Mouse (Mus musculus) left cerebral cortex, adult 2 months (tissue): ENCODE measurements at regions not wholly inside any gene's neighbourhood (a gene's known extent, or its start where the extent isn't known, plus 50 kb on each side); places are given as distances from the start of the nearest gene placed in this dataset.

Experiments used
- DNase-seq, 2 experiments: peaks; one replicate each; pipeline ENCODE4 v3.0.0; 2021 to 2022; ENCODE audit warnings: low spot score in 2 of 2, mixed read lengths in 1 of 2; ENCODE audit errors: extremely low spot score in 1 of 2
- H3K27ac ChIP-seq: fragments of 200-600 bp; 2 replicates; pipeline ENCODE4 v1.8.1; 2022
- H3K4me3 ChIP-seq: fragments of 200-600 bp; 2 replicates; pipeline ENCODE4 v1.8.1; 2022
- CTCF ChIP-seq: fragments of 200-600 bp; IDR thresholded peaks from 2 replicates; pipeline ENCODE4 v1.8.1; 2022; ENCODE audit warnings: antibody characterized with exemption, mild to moderate bottlenecking, moderate library complexity
- intact Hi-C: fragments of 180-260 bp; cut with DNase I; formaldehyde crosslinking; loops from one replicate; pipeline ENCODE4 v1.15.1; 2025

DNA sequence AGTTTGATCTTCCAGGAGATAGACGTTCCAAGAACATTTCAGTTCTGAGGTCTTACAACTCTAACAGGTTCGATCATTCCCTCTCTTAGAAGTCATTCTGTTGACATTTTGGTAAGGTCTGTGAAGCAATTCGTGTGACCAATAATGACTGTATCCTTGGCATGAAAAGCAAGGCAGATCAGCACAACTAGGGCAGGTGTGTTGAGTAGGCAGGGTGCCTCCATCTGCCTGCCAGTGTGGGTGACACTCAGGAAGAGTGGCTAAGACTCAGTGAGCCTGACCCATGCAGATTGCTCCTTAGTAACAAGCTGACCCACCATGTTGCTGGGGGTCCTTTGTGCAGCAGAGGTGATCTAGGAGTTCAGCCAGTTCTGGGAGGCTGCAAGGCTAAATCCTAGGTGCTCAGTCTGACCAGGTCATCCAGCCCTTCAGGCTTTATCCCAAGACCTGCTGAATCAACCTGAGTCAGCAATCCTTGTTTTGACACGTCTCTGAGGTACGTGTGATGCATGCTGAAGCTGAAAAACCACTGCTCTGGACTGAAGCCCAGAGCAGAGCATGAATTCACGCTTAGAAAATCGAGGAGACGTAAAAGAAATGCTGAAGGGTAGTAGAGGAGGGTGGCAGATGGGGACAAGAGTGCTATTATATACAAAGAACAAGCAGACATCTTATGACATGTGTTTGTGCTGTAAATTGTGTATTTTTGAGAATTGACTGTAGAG, 234.6 kb downstream of the Gja1 start:
- H3K27ac ChIP-seq: no peak overlapping the region
- DNase-seq: no peak
- intact Hi-C loops: no loop called here
- H3K4me3 ChIP-seq: no peak overlapping the region
- no peak for TF ChIP-seq CTCF

DNA sequence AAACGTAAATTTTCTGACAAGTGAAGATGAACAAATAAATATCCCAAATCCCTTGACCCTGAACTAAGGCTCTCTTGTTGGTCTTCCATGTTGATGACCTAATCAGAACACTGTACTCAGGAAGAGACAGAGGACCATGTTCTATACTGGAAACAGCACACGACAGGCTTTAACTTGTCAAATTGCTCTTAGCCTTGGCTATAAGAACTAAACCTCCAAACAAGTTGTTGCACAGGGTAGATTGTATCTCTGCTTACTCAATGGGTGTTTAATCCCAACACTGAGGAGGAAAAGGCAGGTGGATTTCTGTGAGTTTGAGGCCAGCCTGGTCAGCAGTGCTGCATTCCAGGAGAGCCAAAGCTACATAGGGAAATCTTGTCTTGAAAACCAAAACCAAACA, 265.5 kb downstream of the Gja1 start:
- H3K27ac ChIP-seq: no peak overlapping the region
- DNase-seq: no peak
- no peak overlapping the region for H3K4me3 ChIP-seq
- TF ChIP-seq CTCF: no peak
- intact Hi-C loops: no loop called here

DNA sequence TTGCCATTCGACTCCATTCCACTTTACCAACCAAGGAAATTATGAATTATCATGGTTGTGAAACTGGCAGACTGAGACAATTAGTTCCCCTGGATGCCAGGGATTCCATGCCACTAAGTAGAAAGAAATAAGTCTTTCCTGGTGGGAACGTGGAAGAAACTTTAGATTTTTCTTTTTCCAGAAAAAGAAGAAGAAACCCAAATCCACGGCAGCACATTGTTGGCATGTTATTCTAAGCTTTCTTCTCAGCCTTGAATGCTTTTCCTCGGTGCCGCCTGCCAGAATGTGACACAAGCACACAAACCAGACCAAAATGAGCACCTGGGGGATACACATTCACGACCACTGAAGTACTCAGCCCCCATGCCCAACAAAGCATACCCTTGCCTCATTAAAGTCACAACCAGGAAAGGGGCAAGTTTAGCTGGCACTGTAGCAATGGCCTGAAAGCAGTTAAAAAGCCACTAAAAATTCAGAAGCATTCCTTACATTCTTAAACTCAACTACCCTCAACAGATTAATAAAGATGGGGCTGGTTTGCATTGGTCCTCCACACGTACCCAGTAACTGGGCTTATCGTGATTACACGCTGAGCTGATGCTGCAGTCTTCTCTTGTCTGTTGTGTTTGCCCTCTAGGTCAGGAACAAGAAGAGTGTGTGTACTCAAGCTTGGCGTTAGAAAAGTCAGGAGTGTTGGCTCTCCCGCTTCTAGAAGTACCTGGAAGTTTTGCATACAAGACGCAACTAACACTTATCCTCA, 266.4 kb downstream of the Gja1 start:
- intact Hi-C loops: no loop called here
- DNase-seq: no peak
- no peak overlapping the region for H3K27ac ChIP-seq
- no peak for TF ChIP-seq CTCF
- H3K4me3 ChIP-seq: no peak overlapping the region

DNA sequence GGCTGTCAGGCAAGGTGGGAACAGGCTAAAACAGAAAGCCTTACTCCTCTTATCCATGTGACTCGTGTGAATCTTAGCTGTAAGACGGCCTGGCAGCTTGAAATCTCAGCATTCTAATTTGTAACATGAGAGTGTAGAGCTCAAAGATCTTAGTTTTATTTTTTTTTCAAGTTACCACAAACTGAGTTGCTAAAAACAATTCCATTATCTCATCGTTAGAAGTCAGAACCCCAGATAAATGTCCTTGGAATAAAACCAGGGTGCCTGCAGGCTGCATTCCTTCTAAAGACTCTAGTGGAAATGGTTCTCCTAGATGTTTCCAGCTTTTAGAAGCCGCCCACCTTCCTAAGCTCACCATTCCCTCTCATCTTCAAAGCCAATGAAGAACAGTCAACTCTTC, 283.4 kb downstream of the Gja1 start:
- intact Hi-C loops: no loop called here
- no peak for TF ChIP-seq CTCF

DNA sequence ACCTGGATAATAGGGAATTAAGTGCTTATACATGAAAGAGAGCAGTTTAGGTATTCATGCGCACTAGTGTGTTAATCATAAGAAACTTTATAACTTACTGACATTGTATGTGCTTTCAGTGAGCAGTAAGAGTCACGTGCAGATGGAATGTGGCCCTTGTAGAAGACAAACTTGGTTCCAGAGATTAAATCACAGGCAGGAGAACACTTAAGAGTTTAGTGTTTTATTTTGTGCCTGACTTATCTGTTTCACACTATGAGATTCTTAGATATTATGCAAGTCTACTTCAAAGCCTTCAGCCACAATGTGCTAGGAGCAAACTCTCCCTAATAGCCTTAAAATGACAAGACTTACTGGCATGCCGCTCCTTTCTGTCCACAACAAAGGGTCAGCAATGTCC, 296.8 kb downstream of the Gja1 start:
- no peak for TF ChIP-seq CTCF
- DNase-seq: no peak
- Histone ChIP-seq H3K27ac (no peak overlapping the region), H3K4me3 (no peak overlapping the region)
- intact Hi-C loops: no loop called here

More for the DNA sequence above, 283.4 kb downstream of the Gja1 start:
- H3K27ac ChIP-seq: no peak overlapping the region
- no peak overlapping the region for H3K4me3 ChIP-seq
- DNase-seq: no peak

DNA sequence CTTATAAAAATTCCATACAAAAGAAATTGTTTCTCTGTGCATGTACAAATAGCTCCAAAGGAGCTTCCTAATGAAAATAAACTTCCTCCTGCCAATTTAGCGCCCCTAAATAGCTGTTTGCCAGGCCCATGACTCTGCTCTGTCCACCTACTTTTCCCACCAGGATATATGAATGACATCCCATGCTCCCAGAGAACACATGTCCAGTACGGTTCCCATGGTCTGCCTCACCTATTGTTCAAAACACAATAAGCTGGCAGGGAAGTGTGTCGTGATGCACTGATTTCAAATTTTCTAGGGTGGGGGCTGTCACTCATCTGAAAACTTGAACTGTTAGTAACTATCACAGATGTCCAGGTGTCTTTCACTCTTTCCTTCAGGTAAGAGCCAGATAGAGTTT, 305.8 kb downstream of the Gja1 start:
- H3K4me3 ChIP-seq: no peak overlapping the region
- intact Hi-C loops: no loop called here
- DNase-seq: no peak
- no peak overlapping the region for H3K27ac ChIP-seq
- TF ChIP-seq CTCF: no peak

DNA sequence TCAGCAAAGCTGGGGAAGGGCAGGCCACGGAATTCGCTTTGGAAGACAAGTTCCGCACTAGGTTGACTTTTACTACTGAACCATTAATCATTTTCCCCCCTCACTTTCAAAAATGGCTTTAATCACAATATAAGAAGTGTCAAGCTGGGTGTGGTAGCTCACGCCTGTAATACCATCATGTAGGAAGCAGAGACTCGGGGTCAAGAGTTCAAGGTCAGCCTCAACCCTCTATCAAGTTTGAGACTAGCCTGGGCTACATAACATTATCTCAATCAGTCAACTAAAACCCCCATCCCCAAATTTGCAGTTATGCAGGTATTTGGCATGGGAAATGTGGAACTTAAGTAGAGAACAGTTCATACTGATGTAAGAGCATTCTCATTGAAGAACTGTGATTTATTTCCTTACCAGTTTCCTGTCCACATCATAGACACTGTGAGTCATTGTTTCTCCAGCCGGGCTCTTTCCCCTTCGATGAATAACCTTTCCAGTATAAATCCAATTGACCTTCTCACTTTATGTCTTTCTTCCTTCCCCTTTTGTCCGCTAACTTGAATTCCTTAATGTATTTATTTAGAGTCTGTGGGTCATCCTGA, 308.6 kb downstream of the Gja1 start:
- Histone ChIP-seq H3K27ac (no peak overlapping the region), H3K4me3 (no peak overlapping the region)
- no peak for TF ChIP-seq CTCF
- DNase-seq: no peak
- intact Hi-C loops: no loop called here

DNA sequence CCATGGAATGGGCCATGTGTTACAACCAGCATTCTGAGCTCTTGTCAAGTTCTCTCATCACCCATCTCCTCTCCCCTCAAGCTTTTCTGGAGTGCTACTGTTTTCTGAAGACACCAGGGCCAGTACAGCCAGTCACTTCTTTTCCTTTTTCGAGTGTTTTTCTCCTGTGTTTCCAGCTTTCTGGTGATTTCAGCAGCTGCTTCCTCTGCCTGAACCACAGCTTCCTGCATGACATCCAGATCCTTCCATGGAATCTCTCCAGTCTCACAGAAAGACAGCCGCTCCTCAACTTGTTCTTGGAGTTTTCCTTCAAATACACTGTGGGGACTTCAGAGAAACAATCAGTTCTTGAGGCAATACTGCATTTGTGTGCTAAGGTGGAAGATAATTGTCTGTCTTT, 314.3 kb downstream of the Gja1 start:
- intact Hi-C loops: no loop called here
- Histone ChIP-seq H3K27ac (no peak overlapping the region), H3K4me3 (no peak overlapping the region)
- TF ChIP-seq CTCF: no peak
- no peak for DNase-seq

DNA sequence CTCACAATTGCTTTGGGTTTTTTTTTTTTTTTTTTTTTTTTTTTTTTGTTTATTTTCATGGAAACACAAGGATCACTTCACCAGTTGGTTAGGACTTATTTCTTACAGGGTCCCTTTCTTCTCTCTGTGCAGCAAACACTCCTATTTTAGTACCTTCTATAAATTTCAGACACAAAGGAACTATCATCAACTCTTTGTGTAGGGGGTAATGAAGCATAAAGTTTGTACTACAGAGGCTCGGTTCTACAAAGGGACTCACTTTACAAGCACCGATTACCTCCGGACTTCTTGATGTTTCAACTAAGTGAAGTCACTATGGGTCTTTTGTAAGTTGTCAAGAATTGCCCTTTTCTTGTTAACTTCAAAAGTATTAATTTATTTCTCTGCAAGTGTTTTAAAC, 318.0 kb downstream of the Gja1 start:
- no peak overlapping the region for H3K4me3 ChIP-seq
- TF ChIP-seq CTCF: no peak
- no peak for DNase-seq
- H3K27ac ChIP-seq: no peak overlapping the region
- intact Hi-C loops: no loop called here

DNA sequence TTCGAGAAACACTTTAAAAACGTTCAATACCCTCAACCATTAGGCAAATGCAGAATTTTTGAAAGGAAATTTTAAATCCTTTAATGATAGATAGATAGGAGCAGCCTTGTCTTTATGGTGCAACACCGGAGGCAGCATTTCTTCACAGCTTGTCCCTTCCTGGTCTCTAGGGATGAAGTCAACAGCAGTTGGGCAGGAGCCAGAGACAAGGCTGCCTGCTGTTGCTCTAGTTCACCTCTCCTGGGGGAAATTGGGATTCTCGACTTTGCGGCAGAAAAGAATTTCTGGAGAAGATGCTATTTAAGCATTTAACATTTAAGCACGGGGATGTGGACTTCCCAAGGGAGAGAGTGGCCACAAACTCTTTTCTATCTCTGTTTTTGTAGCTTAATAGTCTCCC, 323.0 kb downstream of the Gja1 start:
- no peak for TF ChIP-seq CTCF
- DNase-seq: no peak
- H3K4me3 ChIP-seq: no peak overlapping the region
- intact Hi-C loops: no loop called here
- no peak overlapping the region for H3K27ac ChIP-seq

DNA sequence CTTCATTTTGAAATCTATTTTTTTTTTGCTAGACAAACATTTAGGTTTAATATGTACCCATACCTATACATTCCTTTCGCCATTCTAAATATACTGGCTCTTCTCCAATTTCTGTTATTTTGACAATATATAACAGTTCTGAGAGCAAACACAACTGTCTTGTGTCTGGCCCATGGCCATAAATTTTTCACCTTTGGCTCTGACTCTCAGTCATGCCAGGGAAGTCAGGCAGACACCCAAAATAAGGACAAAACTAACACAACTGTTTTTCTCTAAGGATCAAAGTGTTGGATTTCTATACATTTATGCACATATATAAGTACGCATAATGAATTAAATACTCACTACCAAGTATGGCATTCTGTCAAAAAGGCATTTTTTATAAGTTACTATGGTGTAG, 331.3 kb downstream of the Gja1 start:
- no peak for DNase-seq
- TF ChIP-seq CTCF: no peak
- intact Hi-C loops: no loop called here
- Histone ChIP-seq H3K4me3 (no peak overlapping the region), H3K27ac (no peak overlapping the region)

DNA sequence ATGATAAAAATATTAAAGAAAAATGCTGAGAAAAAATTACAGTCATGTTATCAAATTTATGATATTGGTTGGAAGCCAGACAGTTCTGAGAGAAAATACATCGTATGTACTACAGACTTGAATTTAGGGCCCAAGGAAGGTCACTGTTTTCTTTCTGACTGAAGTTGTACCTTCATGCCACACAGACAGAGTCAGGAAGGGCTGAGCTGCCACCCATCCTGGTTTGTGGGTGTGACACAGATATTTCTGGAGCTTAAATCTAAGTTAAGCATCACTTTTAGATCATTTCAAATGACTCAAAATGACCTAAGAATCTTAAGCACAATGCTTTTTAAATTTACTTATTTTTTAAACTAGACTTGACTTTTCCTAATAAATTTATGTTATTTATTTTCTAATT, 331.8 kb downstream of the Gja1 start:
- Histone ChIP-seq H3K4me3 (no peak overlapping the region), H3K27ac (no peak overlapping the region)
- DNase-seq: no peak
- no peak for TF ChIP-seq CTCF
- intact Hi-C loops: no loop called here
